Mouse (Mus musculus) heart, embryonic 13.5 days (tissue): Measurements from ENCODE around the gene Npffr2. TPM values are rescaled to one million over a fixed set of nuclear protein-coding genes. Genes with fewer than 3 reads are reported as not detected.

ENCODE experiments used
- ATAC-seq: fragments of 200-750 bp; cut with Nextera tagmentation; 2 replicates; pipeline ENCODE4 v1.8.0; 2017; ENCODE audit warnings: moderate TSS enrichment; ENCODE audit not compliant: insufficient number of reproducible peaks, low FRiP score, low TSS enrichment; ENCODE audit errors: extremely low read depth
- H3K27ac ChIP-seq: fragments of 300-500 bp; sonication (generic); replicated peaks from 2 replicates; pipeline ENCODE4 v1.5.1; 2015; ENCODE audit warnings: moderate library complexity, mild to moderate bottlenecking, inconsistent platforms
- H3K27me3 ChIP-seq: fragments of 300-500 bp; sonication (generic); replicated peaks from 2 replicates; pipeline ENCODE4 v1.6.1; 2015; ENCODE audit warnings: mild to moderate bottlenecking, inconsistent platforms
- H3K36me3 ChIP-seq: fragments of 300-500 bp; sonication (generic); 2 replicates; pipeline ENCODE4 v1.6.1; 2015; ENCODE audit warnings: mild to moderate bottlenecking, inconsistent platforms
- H3K4me1 ChIP-seq: fragments of 300-500 bp; sonication (generic); 2 replicates; pipeline ENCODE4 v1.6.1; 2015; ENCODE audit warnings: inconsistent platforms
- H3K4me2 ChIP-seq: fragments of 300-500 bp; sonication (generic); 2 replicates; pipeline ENCODE4 v1.6.1; 2015; ENCODE audit warnings: inconsistent platforms, mild to moderate bottlenecking, moderate library complexity
- H3K4me3 ChIP-seq: fragments of 300-500 bp; sonication (generic); 2 replicates; pipeline ENCODE4 v1.5.1; 2015; ENCODE audit warnings: moderate library complexity, mild to moderate bottlenecking, inconsistent platforms
- H3K9ac ChIP-seq: fragments of 300-500 bp; sonication (generic); 2 replicates; pipeline ENCODE4 v1.6.1; 2015; ENCODE audit warnings: inconsistent platforms, mild to moderate bottlenecking, moderate library complexity
- H3K9me3 ChIP-seq: fragments of 300-500 bp; sonication (generic); 2 replicates; pipeline ENCODE4 v1.6.1; 2016; ENCODE audit warnings: inconsistent platforms
- WGBS: fragments of 180-500 bp; shearing (Covaris S2); methylation state at CpG from one replicate; pipeline ENCODE4 v1.1.7; 2015; ENCODE audit warnings: mixed read lengths; 5-methylcytosine and 5-hydroxymethylcytosine counted together
- polyA plus RNA-seq: library from polyadenylated mRNA; unstranded; fragments of >200 nt; fragmentation: Nextera tagmentation; extraction: Ambion mirVana; gene quantifications from 2 replicates; pipeline ENCODE4 v1.2.1, GENCODE M21; 2015

The Npffr2 gene
- polyA plus RNA-seq, 1 experiment from 2014 or later, result not detected

GRCm38 (mm10) chr5:89578678-89579077 lies 51.4 kb downstream of the Npffr2 start:
- H3K4me3 ChIP-seq, result no peak overlapping the region
- H3K9ac ChIP-seq, result no peak overlapping the region
- H3K36me3 ChIP-seq, result no peaks in the 10 kb centered on the region
- no peaks in the 10 kb centered on the region for H3K9me3 ChIP-seq
- no peak for ATAC-seq
- no peaks in the 10 kb centered on the region for H3K4me1 ChIP-seq
- no peaks in the 10 kb centered on the region for H3K27me3 ChIP-seq
- 54% methylated on average over 1 of the region's 1 CpGs for WGBS
- H3K27ac ChIP-seq, result no peak overlapping the region
- no peak overlapping the region for H3K4me2 ChIP-seq

- H3K27ac ChIP-seq, result no peak overlapping the region
- WGBS, result 71% methylated on average over 1 of the region's 1 CpGs
- no peak overlapping the region for H3K4me3 ChIP-seq
- H3K4me1 ChIP-seq, result no peaks in the 10 kb centered on the region
- H3K9me3 ChIP-seq, result no peaks in the 10 kb centered on the region
- no peaks in the 10 kb centered on the region for H3K36me3 ChIP-seq
- H3K9ac ChIP-seq, result no peak overlapping the region
- no peak for ATAC-seq
- no peak overlapping the region for H3K4me2 ChIP-seq
- H3K27me3 ChIP-seq, result no peaks in the 10 kb centered on the region
These were observed 52.0 kb downstream of the Npffr2 start for GRCm38 (mm10) chr5:89579181-89579580.

- no peak overlapping the region for H3K4me3 ChIP-seq
- no peak for ATAC-seq
- no peaks in the 10 kb centered on the region for H3K27me3 ChIP-seq
- no peaks in the 10 kb centered on the region for H3K36me3 ChIP-seq
- no peaks in the 10 kb centered on the region for H3K4me1 ChIP-seq
- no peak overlapping the region for H3K27ac ChIP-seq
- H3K9me3 ChIP-seq, result no peaks in the 10 kb centered on the region
- 59% methylated on average over 1 of the region's 1 CpGs for WGBS
- H3K4me2 ChIP-seq, result no peak overlapping the region
- no peak overlapping the region for H3K9ac ChIP-seq
These were observed 53.9 kb downstream of the Npffr2 start for GRCm38 (mm10) chr5:89581143-89581542.

- H3K4me2 ChIP-seq, result no peak overlapping the region
- H3K4me3 ChIP-seq, result no peak overlapping the region
- no peaks in the 10 kb centered on the region for H3K9me3 ChIP-seq
- H3K9ac ChIP-seq, result no peak overlapping the region
- no peaks in the 10 kb centered on the region for H3K36me3 ChIP-seq
- H3K4me1 ChIP-seq, result no peaks in the 10 kb centered on the region
- no peak overlapping the region for H3K27ac ChIP-seq
- WGBS, result 86% methylated on average over 5 of the region's 5 CpGs
- H3K27me3 ChIP-seq, result no peaks in the 10 kb centered on the region
- no peak for ATAC-seq
These were observed 54.6 kb downstream of the Npffr2 start for GRCm38 (mm10) chr5:89581742-89582366.

- H3K4me1 ChIP-seq, result no peaks in the 10 kb centered on the region
- H3K36me3 ChIP-seq, result no peaks in the 10 kb centered on the region
- H3K4me3 ChIP-seq, result no peak overlapping the region
- no peaks in the 10 kb centered on the region for H3K9me3 ChIP-seq
- no peak overlapping the region for H3K27ac ChIP-seq
- no peaks in the 10 kb centered on the region for H3K27me3 ChIP-seq
- H3K4me2 ChIP-seq, result no peak overlapping the region
- H3K9ac ChIP-seq, result no peak overlapping the region
- WGBS, result 72% methylated on average over 3 of the region's 3 CpGs
- no peak for ATAC-seq
These were observed 57.8 kb downstream of the Npffr2 start for GRCm38 (mm10) chr5:89585021-89585420.

- Histone ChIP-seq H3K9ac (no peak overlapping the region), H3K9me3 (no peaks in the 10 kb centered on the region), H3K27me3 (no peaks in the 10 kb centered on the region), H3K27ac (no peak overlapping the region), H3K36me3 (no peaks in the 10 kb centered on the region), H3K4me2 (no peak overlapping the region), H3K4me1 (no peaks in the 10 kb centered on the region), H3K4me3 (no peak overlapping the region)
- WGBS, result 66% methylated on average over 4 of the region's 4 CpGs
- ATAC-seq, result no peak
These were observed 65.1 kb downstream of the Npffr2 start for GRCm38 (mm10) chr5:89592301-89592700.

GRCm38 (mm10) chr5:89611322-89612015 lies 84.2 kb downstream of the Npffr2 start:
- ATAC-seq, result no peak
- Histone ChIP-seq H3K4me2 (no peak overlapping the region), H3K9me3 (no peaks in the 10 kb centered on the region), H3K9ac (no peak overlapping the region), H3K4me3 (no peak overlapping the region), H3K4me1 (no peaks in the 10 kb centered on the region), H3K36me3 (no peaks in the 10 kb centered on the region), H3K27ac (no peak overlapping the region), H3K27me3 (no peaks in the 10 kb centered on the region)
- WGBS, result 66% methylated on average over 2 of the region's 2 CpGs

- 67% methylated on average over 6 of the region's 6 CpGs for WGBS
- Histone ChIP-seq H3K9me3 (no peaks in the 10 kb centered on the region), H3K4me1 (no peaks in the 10 kb centered on the region), H3K9ac (no peak overlapping the region), H3K27me3 (no peaks in the 10 kb centered on the region), H3K36me3 (no peaks in the 10 kb centered on the region), H3K4me3 (no peak overlapping the region), H3K27ac (no peak overlapping the region), H3K4me2 (no peak overlapping the region)
- no peak for ATAC-seq
These were observed 85.0 kb downstream of the Npffr2 start for GRCm38 (mm10) chr5:89612262-89612661.

- Histone ChIP-seq H3K27me3 (no peaks in the 10 kb centered on the region), H3K36me3 (no peaks in the 10 kb centered on the region), H3K9ac (no peak overlapping the region), H3K27ac (no peak overlapping the region), H3K4me3 (no peak overlapping the region), H3K9me3 (no peaks in the 10 kb centered on the region), H3K4me1 (no peaks in the 10 kb centered on the region), H3K4me2 (no peak overlapping the region)
- no peak for ATAC-seq
- WGBS, result 61% methylated on average over 1 of the region's 1 CpGs
These were observed 104.4 kb downstream of the Npffr2 start for GRCm38 (mm10) chr5:89631599-89631998.

Other genes starting within 250 kb of the Npffr2 start
- gene Gc, start 69.5 kb upstream of the Npffr2 start, polyA plus RNA-seq, result 0.75 and 3.7 TPM in 2 replicates